Mouse (Mus musculus) left cerebral cortex, adult 8-10 months (tissue): Measurements from ENCODE around the gene Fstl3. TPM values are rescaled to one million over a fixed set of nuclear protein-coding genes. Genes with fewer than 3 reads are reported as not detected.

Source experiments
- DNase-seq, 2 experiments: peaks; one replicate each; pipeline ENCODE4 v3.0.0; 2022; ENCODE audit warnings: low spot score in 2 of 2
- total RNA-seq, 4 experiments: library from RNA; stranded (reverse); gene quantifications; 2 replicates each; pipeline ENCODE4 v1.2.4; 2022

Gene Fstl3
- total RNA-seq, 4 experiments from 2014 or later = 2.5 to 3.6 (median 2.7) TPM

DNA sequence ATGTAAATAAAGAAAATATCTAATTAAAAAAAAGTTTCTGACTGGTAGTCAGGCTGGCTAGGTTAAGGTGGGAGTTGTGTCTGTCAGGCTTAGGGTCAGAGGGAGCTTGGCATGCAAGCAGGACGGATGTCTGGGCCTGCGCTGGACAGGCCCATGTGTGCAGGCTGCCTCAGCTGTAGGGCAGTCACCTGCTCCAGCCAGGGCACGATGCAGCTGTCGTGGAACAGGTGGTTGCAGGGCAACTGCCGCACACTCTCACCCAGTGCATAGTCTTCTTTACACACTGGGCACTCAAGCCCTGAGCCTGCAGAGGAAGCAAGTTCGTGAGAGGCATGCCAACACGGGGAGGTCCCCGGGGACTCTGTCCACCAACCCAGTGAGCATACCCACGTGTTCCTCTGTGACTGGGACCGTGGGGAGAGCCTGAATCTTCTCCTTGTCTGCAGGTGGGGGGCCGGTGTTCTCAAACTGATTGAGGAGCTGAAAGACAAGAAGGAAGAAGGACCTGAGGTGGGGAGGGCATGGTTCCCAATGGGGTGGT, 16.4 kb upstream of the Fstl3 start:
- no peak for DNase-seq

DNA sequence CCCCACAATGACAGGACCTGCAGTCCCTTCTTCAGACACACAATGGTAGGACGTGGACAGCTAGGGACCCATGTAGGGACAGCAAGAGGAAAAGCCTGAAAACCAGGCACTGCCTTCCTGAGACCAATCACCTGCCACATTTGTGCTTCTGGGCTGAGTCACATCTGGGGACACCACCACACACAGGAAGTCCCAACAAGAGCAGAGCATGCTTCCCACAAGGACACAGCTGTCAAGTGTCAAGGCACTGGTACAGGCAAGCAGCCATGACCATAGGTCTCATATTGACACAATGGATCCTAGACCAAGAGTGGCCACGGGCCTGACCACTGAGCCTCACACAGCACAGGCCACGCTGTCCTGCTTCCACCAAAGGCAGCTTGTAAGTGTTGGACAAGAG, 14.2 kb upstream of the Fstl3 start:
- DNase-seq = no peak

DNA sequence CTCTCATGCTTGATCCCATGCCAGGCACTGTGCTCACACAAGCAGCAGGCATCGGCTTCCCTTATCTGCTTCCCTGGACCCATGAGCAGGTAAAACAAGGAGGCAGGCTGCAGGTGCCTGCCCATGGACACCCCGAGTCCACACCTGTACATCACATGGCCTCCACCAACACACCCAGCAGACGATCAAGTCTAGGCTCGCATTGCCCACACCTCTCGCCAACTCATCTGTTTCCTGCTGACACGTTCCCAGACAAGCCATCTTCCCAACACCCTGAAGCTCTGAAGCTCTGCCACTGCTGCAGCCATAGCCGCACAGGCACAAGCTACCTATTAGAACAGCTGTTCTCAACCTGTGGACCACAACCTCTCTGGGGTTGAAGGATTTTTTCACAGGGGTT, 12.8 kb upstream of the Fstl3 start:
- DNase-seq = peak in 1 of 2 experiments; percentile 45

DNA sequence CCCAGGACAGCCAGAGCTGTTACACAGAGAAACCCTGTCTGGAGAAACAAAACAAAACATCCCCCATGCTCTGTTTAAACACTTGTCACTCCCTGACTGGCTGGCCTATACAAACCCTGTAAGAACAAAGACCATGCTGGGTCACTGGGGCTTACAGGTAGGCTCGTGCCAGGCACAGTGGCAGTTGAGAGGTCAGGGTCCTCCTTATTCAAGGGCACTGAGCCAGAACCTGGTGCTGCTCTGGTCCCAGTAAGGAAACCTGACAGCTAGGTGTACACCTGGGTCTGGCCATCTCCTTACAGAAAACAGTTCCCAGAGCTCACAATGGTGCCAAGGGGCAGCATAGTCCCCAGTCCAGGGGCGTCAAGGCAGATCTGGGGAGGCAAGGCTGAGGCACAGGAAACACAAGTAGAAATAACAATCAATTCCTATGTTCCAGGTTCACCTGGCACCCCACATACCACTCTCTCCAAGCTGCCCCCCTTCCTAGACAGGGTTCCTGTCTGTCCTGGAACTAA, 11.8 kb upstream of the Fstl3 start:
- DNase-seq = peak in 1 of 2 experiments; percentile 15

DNA sequence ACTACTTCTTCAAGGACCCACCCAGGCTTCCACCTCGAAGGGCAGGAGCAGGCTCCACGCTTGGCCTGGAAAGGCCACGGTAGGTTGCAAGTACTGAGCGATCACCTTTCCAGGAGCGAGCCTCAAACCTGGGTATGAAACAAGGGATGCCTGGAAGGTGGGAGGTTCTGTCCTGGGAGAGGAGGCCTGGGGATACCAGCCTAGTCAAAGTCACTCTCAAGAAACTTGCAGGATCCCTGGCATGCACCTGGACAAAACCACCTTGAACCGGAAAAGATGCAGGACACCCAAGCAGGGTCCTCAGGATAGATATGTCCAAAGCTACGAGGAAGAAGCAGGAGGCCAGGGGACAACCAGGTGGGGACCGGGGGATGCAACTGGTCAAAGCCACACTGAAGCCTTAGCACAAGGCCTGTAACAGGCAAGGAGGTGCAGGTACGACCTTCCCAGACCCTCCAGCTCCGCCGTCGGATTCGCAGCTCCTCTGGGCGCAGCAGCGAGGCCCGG, 11.0 kb upstream of the Fstl3 start:
- DNase-seq = no peak

DNA sequence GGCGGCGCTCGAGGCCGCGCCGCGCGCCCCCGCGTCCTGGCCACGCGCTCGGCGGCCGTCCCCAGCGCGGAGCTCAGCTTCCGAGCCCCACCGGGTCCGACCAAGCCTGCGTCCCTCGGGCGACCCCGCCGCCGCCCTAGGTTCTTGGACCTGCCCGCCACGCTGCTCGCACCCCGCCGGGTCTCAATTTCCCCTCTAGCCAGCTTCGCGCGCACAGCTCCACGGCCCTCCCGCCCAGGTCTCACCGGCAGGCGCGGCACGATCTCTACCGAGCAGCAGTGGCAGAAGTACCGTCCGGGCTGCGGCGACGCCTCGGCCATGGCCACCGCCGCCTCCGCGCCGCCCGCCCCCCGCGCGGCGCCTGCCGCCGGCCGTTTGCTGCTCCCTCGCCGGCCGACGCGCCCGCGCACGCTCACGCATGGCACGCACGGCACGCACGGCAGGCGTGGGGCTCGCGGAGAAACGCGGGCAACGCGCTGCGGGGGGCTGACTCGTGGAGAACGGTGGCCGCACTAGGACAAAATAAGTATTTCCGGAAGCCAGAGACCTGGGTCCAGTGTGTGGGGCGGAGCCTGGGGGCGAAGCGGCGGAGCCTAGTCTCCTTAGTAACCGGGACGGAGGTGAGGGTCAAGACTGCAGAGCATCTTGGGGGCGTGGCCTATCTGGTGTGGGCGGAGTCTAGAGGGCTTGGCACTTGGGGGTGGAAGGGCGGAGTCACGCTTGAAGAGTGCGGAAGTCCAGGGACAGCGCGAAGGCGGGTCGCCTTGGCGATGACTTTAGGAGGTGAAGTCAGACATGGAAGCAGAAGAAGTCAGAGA, 10.4 kb upstream of the Fstl3 start, which contains the start of gene Rnf126:
TSS of gene Rnf126 (minus strand) at position 445 of the 818 bp plus-strand sequence.
- DNase-seq = peak; percentile 98 to 99

DNA sequence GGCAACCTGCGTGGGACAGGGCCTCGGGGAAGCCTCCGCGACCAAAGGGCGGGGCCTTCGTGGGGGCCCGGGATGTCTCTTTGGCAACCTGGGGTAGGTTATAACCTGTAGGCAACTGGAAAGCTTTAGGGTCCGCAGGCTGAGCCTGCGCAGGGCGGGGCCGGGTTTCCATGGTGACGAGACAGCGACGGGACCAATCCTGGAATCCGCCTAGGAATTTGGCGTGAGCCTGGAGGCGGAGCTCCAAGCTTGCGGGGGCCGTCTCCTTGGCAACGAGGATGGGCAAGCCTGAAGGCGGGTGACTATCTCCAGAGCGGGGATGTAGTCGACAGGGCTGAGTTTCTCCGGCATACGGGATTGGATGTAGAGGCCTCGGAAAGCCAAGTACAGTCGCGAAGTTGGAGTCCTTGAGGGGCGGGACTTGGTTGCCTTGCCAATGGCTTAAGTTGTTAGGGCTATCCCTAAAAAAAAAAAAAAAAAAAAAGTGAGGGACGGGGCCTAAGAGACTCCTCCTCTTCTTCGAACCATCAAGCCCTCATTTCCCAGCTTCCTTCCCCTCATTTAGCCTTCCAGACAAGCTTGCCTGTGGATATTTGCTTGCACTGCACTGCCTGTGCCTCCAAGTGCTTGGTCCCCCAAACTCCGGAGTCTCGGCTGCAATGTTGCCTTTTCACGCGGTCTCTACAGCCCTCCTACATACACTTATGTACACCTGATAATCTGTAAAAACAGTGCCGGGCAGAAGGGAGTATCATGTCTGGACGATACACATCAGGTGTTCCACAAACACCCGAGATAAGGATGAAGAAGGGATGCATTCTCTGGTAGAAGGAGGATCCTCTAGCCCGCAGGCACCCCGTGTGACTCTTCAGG, 9.5 kb upstream of the Fstl3 start:
- peak; percentile 86 to 98 for DNase-seq

DNA sequence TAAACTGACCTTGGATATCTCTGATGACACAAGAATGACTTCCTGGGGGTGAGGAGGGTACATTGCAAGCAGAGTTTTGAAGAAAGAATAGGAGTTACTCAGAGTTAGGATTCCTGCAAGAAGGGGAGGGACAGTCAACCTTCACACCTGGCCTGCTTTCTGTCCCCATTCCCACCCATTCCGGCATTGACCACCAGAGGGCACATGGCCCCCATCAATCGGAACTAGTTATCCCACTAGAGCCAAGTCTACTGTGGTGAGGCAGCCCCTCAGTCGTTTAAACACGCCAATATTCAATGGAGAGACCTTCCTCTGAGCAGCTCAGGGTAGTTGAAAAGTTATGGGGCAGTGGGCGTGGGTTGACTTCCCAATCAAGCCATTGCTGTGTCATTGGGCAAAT, 8.7 kb upstream of the Fstl3 start:
- DNase-seq = peak; percentile 53 to 82

DNA sequence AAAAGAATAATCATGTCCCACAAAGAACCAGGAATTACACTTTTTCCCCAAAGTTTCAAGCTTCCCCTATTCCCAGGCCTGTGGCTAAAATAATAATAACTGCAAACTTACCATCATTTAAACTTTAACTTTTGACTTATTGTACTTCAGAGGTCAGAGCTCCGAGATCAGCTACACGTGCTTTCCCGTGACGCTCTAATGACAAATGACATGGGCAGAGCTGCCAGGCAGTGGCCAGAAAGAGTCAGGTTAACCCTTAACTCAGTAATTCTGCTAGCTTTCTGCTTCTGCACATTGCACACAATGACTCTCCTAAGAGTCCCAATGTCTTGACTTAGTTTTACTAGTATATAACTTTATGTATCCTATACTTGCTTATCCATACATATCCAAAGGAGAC, 7.7 kb upstream of the Fstl3 start:
- DNase-seq = no peak

DNA sequence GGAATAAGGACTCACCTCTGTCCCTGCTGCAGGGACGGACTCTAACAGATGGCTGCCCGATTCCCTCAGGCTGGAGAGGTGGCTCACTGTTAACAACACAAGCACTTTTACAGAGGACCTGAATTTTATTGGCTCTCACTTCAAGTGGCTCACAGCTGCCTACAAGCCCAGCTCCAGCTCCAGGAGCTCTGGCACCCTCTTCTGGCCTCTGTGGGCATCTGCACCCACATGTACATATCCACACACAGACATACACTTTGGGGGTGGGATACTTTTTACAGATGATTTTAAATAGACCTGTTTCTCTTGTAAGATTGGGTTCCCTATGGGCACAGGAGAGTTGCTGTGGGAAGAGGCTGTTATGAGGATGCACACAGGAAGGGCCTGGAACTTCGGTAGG, 4.8 kb upstream of the Fstl3 start:
- DNase-seq = no peak

DNA sequence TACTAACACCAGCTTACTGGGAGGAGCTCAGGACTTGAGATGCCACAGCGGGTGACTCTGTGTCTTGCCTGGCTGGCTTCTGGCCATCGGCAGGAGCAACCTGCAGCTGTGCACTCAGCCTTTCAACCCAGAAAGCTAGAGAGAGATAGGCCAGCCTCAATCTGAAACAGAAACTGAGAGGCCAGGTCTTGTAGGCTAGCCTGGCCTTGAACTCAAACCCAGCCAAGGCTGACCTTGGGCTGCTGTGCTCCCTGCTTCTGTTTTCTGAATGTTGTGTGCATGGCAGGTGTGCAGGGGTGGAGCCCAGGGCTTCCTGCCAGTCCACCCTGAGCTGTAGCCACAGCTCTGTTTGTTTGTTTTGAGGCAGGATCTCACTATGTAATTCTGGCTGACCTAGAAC, 3.9 kb upstream of the Fstl3 start:
- DNase-seq = no peak

DNA sequence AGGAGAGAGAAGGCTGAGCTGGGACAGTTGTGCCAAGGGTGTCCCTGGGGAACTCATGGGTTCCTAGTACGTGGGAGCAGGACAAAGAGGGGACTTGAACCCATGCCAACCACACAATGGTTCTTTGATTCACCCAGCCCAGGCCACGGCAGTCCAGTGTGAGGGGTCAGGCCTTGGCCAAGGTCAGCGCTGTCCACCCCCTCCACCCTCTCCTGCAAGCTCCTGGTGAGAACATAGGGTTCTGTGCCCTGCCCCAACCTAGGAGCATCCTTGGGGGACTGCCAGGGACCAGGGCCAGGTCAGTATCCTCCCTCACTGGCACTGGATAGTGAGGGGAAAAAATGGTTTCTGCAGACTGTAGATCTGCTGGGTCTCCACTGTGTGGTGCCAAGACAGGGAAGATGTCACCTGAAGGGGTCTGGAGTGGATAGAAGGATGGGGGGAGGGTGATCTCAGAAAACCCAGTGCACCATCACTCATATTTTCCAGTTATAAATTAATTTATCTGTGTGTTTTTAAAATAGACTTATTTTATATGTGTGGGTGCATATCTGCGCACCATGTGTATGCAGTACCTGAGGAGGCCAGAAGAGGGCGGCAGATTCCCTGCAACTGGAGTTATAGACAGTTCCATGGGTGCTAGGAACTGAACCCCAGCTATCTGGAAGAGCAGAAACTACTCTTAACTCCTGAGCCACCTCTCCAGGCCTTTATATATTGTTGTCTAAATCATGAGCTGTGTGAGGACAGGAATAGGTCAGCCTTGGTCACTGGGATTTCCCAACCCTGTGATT, 2.4 kb upstream of the Fstl3 start:
- DNase-seq = no peak

DNA sequence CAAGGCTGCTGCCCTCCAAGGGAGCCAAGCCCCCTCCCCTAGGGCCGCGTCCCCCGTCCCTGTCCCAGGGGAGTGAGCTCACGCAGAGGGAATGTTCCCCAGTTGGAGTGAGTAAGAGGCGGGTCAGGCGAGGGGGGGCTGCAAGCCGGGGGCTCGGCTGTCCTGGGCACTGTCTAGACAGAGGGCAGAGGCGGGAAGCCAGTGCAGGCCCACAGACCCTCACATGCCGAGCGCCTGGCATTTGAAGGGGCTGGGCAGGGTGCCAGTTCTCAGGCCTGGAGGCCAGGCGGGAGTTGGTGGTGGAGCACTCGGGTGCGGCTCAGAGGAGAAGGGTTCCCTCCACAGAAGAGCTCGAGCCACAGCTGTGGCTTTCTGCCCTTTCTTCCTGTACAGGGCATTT, 934 bp downstream of the Fstl3 start:
- no peak for DNase-seq

DNA sequence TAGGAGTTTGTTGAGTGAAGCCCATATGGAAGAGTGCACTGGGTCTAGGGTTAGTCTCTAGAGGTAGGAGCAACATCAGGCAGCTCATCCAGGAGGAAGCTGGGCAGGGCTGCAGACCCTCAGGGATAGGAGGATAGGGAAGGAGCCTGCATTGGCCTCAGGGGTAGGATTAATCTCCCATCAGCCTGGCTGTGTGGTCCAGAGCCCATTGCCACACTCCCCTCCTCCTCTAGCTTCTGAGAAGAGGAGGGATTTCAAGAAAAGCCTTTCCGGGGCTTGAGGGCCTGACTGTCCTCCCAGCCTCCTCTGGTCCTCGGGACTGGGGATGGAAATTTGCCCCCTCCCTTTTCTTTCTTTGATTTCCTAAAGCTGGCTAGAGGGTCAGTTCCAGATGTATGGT, 2.1 kb downstream of the Fstl3 start:
- no peak for DNase-seq

DNA sequence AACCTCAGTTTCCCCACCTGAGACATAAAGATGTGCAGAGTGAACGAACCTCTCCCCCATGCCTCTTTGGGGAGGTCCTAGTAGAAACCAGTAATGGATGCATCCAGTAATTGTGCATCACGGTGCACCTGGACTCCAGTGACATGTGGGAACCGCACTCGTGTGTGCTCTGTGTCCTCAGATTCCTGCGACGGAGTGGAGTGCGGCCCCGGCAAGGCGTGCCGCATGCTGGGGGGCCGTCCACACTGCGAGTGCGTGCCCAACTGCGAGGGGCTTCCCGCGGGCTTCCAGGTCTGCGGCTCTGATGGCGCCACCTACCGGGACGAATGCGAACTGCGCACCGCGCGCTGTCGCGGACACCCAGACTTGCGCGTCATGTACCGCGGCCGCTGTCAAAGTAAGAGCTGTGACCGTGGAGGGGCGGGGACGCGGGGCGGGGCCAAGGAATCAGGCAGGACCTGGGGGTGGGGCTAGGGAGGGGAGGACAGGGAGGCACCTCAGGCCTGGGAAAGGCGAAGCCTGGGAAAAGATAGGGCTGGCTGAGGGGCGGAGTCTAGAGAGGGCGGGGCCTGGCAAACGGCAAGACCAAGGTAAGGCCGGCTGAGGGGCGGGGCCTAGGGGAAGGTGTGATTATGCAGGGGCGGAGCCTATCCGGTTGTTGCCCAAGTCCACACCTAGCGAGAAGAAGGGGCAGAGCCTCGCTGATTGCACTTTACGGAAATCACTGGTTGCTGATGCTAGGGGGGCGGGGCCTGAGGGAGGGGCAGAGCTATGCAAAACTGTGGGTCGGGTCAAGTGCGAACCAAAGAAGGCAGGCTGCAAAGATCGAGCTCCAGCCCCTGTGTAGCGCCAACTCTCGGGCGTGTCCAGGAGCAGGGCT, 3.0 kb downstream of the Fstl3 start:
- peak; percentile 97 to 99 for DNase-seq

DNA sequence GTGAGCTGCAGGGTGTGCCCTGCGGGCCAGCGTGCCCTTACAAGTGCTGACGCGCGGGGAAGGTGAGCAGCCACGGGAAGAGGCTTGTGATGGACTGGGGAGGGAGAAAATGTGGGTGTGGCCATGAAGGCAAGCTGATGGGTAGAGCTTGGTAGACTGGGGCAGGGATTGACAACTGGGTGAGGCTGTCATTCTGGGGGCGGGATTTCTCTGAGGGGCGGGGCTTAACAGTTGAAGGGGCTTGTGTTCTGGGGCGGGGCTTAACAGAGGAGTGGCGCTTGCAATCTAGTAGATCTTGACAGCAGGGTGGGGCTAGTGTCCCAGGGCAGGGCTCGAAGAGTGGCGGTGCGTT, 3.6 kb downstream of the Fstl3 start:
- DNase-seq = no peak

DNA sequence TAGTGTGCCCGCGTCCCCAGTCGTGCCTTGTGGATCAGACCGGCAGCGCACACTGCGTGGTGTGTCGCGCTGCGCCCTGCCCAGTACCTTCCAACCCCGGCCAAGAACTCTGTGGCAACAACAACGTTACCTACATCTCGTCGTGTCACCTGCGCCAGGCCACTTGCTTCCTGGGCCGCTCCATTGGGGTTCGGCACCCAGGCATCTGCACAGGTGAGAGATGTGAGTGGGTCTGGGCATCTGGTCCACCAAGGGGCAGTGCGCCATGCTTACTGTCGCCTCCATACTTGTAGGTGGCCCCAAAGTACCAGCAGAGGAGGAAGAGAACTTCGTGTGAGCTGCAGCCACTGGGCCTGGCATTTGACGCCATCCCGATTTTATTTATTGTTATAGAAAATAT, 4.1 kb downstream of the Fstl3 start:
- DNase-seq = no peak

DNA sequence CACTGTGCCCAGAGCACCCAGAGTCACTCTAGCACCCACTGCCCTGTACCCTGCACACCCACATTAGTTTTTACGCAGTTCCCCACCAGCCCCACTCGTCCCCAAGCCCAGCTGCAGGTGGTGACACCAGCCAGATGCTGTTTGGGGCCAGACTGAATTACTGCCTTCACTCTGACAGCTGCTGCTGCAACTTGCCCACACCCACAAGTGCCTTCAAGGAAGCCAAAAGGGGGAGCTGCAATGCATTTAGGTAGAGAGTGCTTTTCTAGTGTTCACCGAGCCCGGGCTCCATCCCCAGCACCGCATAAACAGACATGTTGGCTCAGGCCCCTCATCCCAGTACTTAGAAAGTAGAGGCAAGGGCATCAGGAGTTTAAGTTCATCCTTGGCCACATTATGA, 4.9 kb downstream of the Fstl3 start:
- DNase-seq = no peak

DNA sequence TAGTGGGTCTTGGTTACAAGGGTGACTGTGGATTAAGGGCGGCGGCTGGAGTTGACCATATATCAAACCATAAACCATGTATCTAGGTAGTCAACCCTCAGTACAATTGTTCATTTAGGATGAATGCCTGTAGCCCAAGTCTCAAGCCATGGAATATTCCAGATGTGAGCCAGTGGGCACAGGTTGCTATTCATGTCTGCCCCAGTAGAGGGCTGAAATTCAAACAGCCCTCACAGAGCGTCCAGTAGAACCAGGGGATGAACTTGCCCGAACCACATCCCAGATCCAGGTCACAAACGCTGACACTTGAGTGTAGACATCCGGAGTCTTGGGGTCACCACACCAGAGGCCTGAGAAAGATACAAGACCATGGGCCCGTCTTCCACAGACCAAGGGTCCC, 6.0 kb downstream of the Fstl3 start:
- no peak for DNase-seq
